Mouse (Mus musculus) embryonic fibroblast, embryonic 13.5 days (primary cell): ENCODE measurements around the gene Gm17662.

Source experiments
- CTCF ChIP-seq: IDR thresholded peaks from 2 replicates; pipeline ENCODE4 v1.5.1; 2011; ENCODE audit warnings: mild to moderate bottlenecking, control low read depth, low read length, moderate library complexity, borderline replicate concordance; ENCODE audit not compliant: insufficient read depth
- POLR2A ChIP-seq: IDR thresholded peaks from 2 replicates; pipeline ENCODE4 v1.6.1; 2011; ENCODE audit warnings: low read depth, mild to moderate bottlenecking, control low read depth, low read length, moderate library complexity

GRCm38 (mm10) chr4:104870196-104870595 lies 13.1 kb downstream of the Gm17662 start:
- TF ChIP-seq POLR2A = no peak
- TF ChIP-seq CTCF = no peak
